Mouse (Mus musculus): ENCODE results near the gene Grin2a.

DNA sequence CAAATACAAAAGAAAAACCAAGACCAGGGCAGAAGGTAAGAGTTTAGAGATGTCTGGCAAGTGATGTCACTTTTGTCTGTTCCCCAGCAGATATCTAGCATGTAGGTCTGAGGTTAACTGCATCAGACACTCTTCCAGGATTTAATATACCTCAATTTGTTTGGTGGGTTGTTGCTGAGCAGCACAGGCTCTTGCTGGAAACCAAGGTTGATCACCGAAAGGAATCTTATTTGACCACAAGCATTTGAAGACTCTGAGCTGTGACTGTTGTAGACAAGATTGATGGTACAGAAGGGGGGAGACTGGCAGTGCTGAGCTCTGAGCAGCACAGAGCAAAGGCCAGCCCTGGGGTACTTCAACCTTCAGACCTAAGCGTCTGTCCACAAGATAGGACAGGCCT, 378.1 kb downstream of the Grin2a start:
- no peak for TF ChIP-seq POLR2A (IDR thresholded peaks at IDR 0.05; ENCODE audit: insufficient read depth, low read depth, low read length)
- no peak for TF ChIP-seq CTCF (IDR thresholded peaks at IDR 0.05; ENCODE audit: insufficient read depth, low read depth, low read length)

Data from olfactory bulb, adult 2 months (tissue).